Mouse (Mus musculus) small intestine, adult 2 months (tissue): Measurements from ENCODE around the gene Fam214b. TPM values are rescaled to one million over a fixed set of nuclear protein-coding genes. Genes with fewer than 3 reads are reported as not detected.

Experiments
- H3K27ac ChIP-seq: fragments of 200-500 bp; 2 replicates; pipeline ENCODE4 v1.5.1; 2012; ENCODE audit warnings: low read depth, low read length, control low read depth, inconsistent platforms; ENCODE audit not compliant: insufficient read depth
- H3K27me3 ChIP-seq: fragments of 200-500 bp; 2 replicates; pipeline ENCODE4 v1.6.1; 2012; ENCODE audit warnings: mild to moderate bottlenecking, moderate library complexity, low read length, inconsistent platforms; ENCODE audit not compliant: control insufficient read depth, insufficient read depth
- H3K36me3 ChIP-seq: fragments of 200-500 bp; 2 replicates; pipeline ENCODE4 v1.6.1; 2012; ENCODE audit warnings: mild to moderate bottlenecking, low read length, control low read depth, inconsistent platforms; ENCODE audit not compliant: control insufficient read depth, insufficient read depth
- H3K4me1 ChIP-seq: fragments of 200-500 bp; 2 replicates; pipeline ENCODE4 v1.6.1; 2012; ENCODE audit warnings: low read length, inconsistent platforms, mixed read lengths; ENCODE audit not compliant: control insufficient read depth, insufficient read depth, insufficient read length
- H3K4me3 ChIP-seq: fragments of 200-500 bp; 2 replicates; pipeline ENCODE4 v1.5.1; 2012; ENCODE audit warnings: low read depth, mild to moderate bottlenecking, control low read depth, inconsistent platforms, low read length, moderate library complexity
- CTCF ChIP-seq: fragments of 200-500 bp; IDR thresholded peaks from 2 replicates; pipeline ENCODE4 v1.5.1; 2012; ENCODE audit warnings: low read depth, mild to moderate bottlenecking, control low read depth, inconsistent platforms, low read length, moderate library complexity, mixed read lengths; ENCODE audit not compliant: insufficient replicate concordance, insufficient read length; ENCODE audit errors: extremely low read depth
- POLR2A ChIP-seq: fragments of 200-500 bp; IDR thresholded peaks from 2 replicates; pipeline ENCODE4 v1.6.1; 2012; ENCODE audit warnings: low read depth, mild to moderate bottlenecking, control low read depth, inconsistent platforms, low read length, moderate library complexity
- WGBS: fragments of 180-500 bp; shearing (Covaris S2); methylation state at CpG from one replicate; pipeline ENCODE4 v1.1.7; 2018; 5-methylcytosine and 5-hydroxymethylcytosine counted together
- polyA plus RNA-seq: library from polyadenylated mRNA; depleted of rRNA; stranded (reverse); fragments of >200 nt; gene quantifications from 2 replicates; pipeline ENCODE4 v1.2.3, GENCODE M21; 2012

Gene Fam214b
- polyA plus RNA-seq, 1 experiment, result 70.5 TPM

GRCm38 (mm10) chr4:43059697-43060096, 13.7 kb upstream of the Fam214b start:
- peak overlapping the region; percentile 66 for H3K4me3 ChIP-seq
- H3K36me3 ChIP-seq, result no peaks in the 10 kb centered on the region
- no peak overlapping the region for H3K27ac ChIP-seq
- no peaks in the 10 kb centered on the region; the same call in 1 of the 2 replicates for H3K27me3 ChIP-seq
- 31% methylated on average over 3 of the region's 3 CpGs for WGBS
- H3K4me1 ChIP-seq, result no peaks in the 10 kb centered on the region
- TF ChIP-seq CTCF (no peak), POLR2A (no peak)

GRCm38 (mm10) chr4:43058753-43059654, 13.0 kb upstream of the Fam214b start, which contains the start of gene Unc13b:
Unc13b (plus strand) TSS chr4:43058953.
- peak within 1 kb of the TSS; percentile 66 for H3K4me3 ChIP-seq
- no peaks in the 10 kb centered on the region for H3K36me3 ChIP-seq
- no peaks in the 10 kb centered on the region; the same call in 1 of the 2 replicates for H3K27me3 ChIP-seq
- WGBS, result under 1% methylated on average over 89 of the region's 90 CpGs
- H3K27ac ChIP-seq, result peak within 1 kb of the TSS; percentile 14
- H3K4me1 ChIP-seq, result no peaks in the 10 kb centered on the region
- TF ChIP-seq CTCF (no peak), POLR2A (peak; percentile 81; the same call in 1 of the 2 replicates)

- TF ChIP-seq POLR2A (no peak), CTCF (no peak)
- Histone ChIP-seq H3K4me1 (no peaks in the 10 kb centered on the region), H3K27me3 (no peaks in the 10 kb centered on the region; the same call in 1 of the 2 replicates), H3K27ac (no peak overlapping the region), H3K36me3 (no peaks in the 10 kb centered on the region), H3K4me3 (peak overlapping the region; percentile 66)
- WGBS, result 13% methylated on average over 8 of the region's 8 CpGs
Measured at GRCm38 (mm10) chr4:43058392-43058752, 12.4 kb upstream of the Fam214b start.

GRCm38 (mm10) chr4:43057654-43058053, 11.6 kb upstream of the Fam214b start:
- Histone ChIP-seq H3K4me1 (no peaks in the 10 kb centered on the region), H3K27me3 (no peaks in the 10 kb centered on the region; the same call in 1 of the 2 replicates), H3K4me3 (no peak overlapping the region), H3K27ac (no peak overlapping the region), H3K36me3 (no peaks in the 10 kb centered on the region)
- TF ChIP-seq POLR2A (no peak), CTCF (no peak)
- 90% methylated on average over 5 of the region's 5 CpGs for WGBS

- Histone ChIP-seq H3K27ac (no peak overlapping the region), H3K4me1 (peaks cover 5% of the 10 kb centered on the region; the same call in 1 of the 2 replicates), H3K36me3 (no peaks in the 10 kb centered on the region), H3K27me3 (no peaks in the 10 kb centered on the region), H3K4me3 (no peak overlapping the region)
- 6% methylated on average over 4 of the region's 4 CpGs for WGBS
- TF ChIP-seq POLR2A (no peak), CTCF (peak; percentile 57; the same call in 1 of the 2 replicates)
Measured at GRCm38 (mm10) chr4:43052627-43053026, 6.6 kb upstream of the Fam214b start.

GRCm38 (mm10) chr4:43047231-43047630, 1.2 kb upstream of the Fam214b start:
- Histone ChIP-seq H3K36me3 (no peaks in the 10 kb centered on the region), H3K4me3 (no peak overlapping the region), H3K27me3 (no peaks in the 10 kb centered on the region), H3K27ac (no peak overlapping the region), H3K4me1 (peaks cover 19% of the 10 kb centered on the region; the same call in 1 of the 2 replicates)
- no peak for TF ChIP-seq POLR2A
- TF ChIP-seq CTCF, result no peak
- 3% methylated on average over 5 of the region's 5 CpGs for WGBS

GRCm38 (mm10) chr4:43046607-43047006, 587 bp upstream of the Fam214b start:
- Histone ChIP-seq H3K4me1 (peaks cover 19% of the 10 kb centered on the region; the same call in 1 of the 2 replicates), H3K4me3 (peak overlapping the region; percentile 99), H3K36me3 (no peaks in the 10 kb centered on the region), H3K27me3 (no peaks in the 10 kb centered on the region), H3K27ac (0 out of 2 replicates have a peak overlapping the region, but pooled peaks have one; percentile 83)
- 41% methylated on average over 5 of the region's 5 CpGs for WGBS
- TF ChIP-seq CTCF (no peak), POLR2A (no peak)
